Mouse (Mus musculus) C2C12 (cell line): ENCODE measurements around the gene Cubn. TPM values are rescaled to one million over a fixed set of nuclear protein-coding genes. Genes with fewer than 3 reads are reported as not detected.

ENCODE experiments used
- H3K27me3 ChIP-seq: one replicate; pipeline ENCODE4 v1.6.1; 2011; ENCODE audit not compliant: control insufficient read depth, insufficient read depth, insufficient read length
- H3K36me3 ChIP-seq: one replicate; pipeline ENCODE4 v1.6.1; 2011; ENCODE audit not compliant: control insufficient read depth, insufficient read depth
- H3K4me3 ChIP-seq: one replicate; pipeline ENCODE4 v1.5.1; 2011; ENCODE audit warnings: mild to moderate bottlenecking, control low read depth; ENCODE audit not compliant: poor library complexity, insufficient read depth, severe bottlenecking
- H3K79me2 ChIP-seq: one replicate; pipeline ENCODE4 v1.6.1; 2011; ENCODE audit not compliant: control insufficient read depth, insufficient read depth
- H3K79me3 ChIP-seq: one replicate; pipeline ENCODE4 v1.6.1; 2011; ENCODE audit warnings: low read depth, control low read depth
- H3ac ChIP-seq: one replicate; pipeline ENCODE3; 2011; ENCODE audit warnings: low read depth; ENCODE audit not compliant: control insufficient read depth, insufficient read length
- CEBPB ChIP-seq: IDR thresholded peaks from one replicate; pipeline ENCODE4 v1.6.1; 2011; ENCODE audit warnings: low read depth, mild to moderate bottlenecking, control low read depth, moderate library complexity
- CTCF ChIP-seq: IDR thresholded peaks from one replicate; pipeline ENCODE4 v1.5.1; 2011; ENCODE audit not compliant: control insufficient read depth, insufficient read depth, insufficient read length
- FOSL1 ChIP-seq: IDR thresholded peaks from one replicate; pipeline ENCODE4 v1.8.0; 2011; ENCODE audit warnings: mild to moderate bottlenecking, low read length; ENCODE audit not compliant: poor library complexity, insufficient read depth, severe bottlenecking
- MAX ChIP-seq: IDR thresholded peaks from one replicate; pipeline ENCODE4 v1.6.1; 2011; ENCODE audit warnings: mild to moderate bottlenecking, control low read depth
- MYOD1 ChIP-seq: IDR thresholded peaks from one replicate; pipeline ENCODE4 v1.6.1; 2011; ENCODE audit warnings: low read depth; ENCODE audit not compliant: control insufficient read depth, insufficient read length
- MYOG ChIP-seq: IDR thresholded peaks from one replicate; pipeline ENCODE4 v1.6.1; 2011; ENCODE audit not compliant: control insufficient read depth, insufficient read length; ENCODE audit errors: extremely low read depth
- USF1 ChIP-seq: IDR thresholded peaks from one replicate; pipeline ENCODE4 v1.6.1; 2011; ENCODE audit warnings: low read depth, mild to moderate bottlenecking, control low read depth, moderate library complexity
- polyA plus RNA-seq: library from polyadenylated mRNA; unstranded; fragments of >200 nt; fragmentation: generic; extraction: Trizol; gene quantifications from one replicate; pipeline ENCODE4 v1.2.1, GENCODE M21; 2012; ENCODE audit warnings: missing spikeins

Cubn gene
- polyA plus RNA-seq, 1 experiment = 0.36 TPM

DNA sequence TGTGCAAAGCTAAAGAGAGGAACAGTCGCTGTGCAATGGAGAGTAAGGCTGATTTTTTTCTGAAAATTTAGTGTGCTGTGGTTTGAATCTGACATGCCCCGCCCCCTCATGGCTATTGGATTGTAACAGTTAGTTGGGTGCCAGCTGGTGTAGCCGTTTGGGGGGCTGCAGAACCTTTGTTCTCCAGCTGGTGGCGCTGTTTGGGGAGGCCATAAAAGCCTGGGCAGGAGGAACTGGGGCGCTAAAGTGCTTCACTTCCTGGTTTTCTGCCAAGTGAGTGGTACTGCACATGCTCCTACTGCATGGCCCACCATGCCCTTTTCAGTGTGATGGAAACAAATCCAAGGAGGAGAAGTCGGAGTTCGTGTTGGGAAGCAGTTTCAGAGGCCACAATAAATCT lies 215.7 kb downstream of the Cubn start:
- H3K79me2 ChIP-seq = peaks cover under 1% of the 10 kb centered on the region
- H3ac ChIP-seq = no peak overlapping the region
- H3K4me3 ChIP-seq = no peak overlapping the region
- no peak for TF ChIP-seq MYOD1
- TF ChIP-seq USF1 = no peak
- no peak for TF ChIP-seq MYOG
- no peak for TF ChIP-seq FOSL1
- no peak for TF ChIP-seq MAX
- no peak for TF ChIP-seq CEBPB
- TF ChIP-seq CTCF = no peak
- no peaks in the 10 kb centered on the region for H3K36me3 ChIP-seq
- H3K27me3 ChIP-seq = no peaks in the 10 kb centered on the region
- H3K79me3 ChIP-seq = no peaks in the 10 kb centered on the region

DNA sequence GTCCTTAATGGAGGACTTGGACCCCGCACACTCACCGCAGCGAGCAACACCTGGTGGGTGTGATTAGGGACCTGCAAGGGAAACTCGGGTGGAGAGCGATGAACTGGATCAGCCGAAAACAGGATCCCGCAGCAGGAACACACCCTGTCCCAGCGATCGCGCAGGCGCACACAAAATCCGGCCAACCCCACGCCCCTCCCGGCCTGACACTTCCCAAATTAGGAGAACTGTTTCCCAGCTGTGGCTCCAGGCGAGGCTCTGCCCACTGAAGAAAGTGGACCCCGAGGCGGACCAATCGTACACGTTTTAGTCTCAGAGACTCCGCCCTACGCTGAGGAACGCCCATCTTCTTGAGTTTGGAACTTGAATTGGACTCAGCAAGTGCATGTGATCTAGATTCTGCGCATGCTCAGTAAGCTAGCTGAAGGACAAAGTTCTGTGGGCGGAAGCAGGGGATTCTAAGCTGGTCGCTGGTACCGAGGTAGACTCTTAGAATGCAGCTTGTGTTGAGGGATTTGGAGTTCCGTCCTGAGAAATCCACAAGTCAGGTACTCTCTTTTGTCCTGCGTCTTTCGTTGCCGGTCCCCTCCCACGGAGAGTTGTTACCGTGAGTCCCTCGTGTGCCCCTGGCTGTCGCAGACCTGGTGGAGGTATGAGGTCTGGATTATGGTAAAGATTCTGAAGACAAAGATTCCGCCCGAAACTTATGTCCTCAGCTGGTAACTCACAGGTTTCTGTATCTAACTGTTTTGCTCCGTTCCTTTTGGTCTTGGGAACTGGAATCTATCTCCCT lies 220.3 kb downstream of the Cubn start, which contains the start of gene Rsu1:
Rsu1 (minus strand) TSS at position 251 of the 793 bp plus-strand sequence.
- peaks cover 14% of the 10 kb centered on the region for H3K36me3 ChIP-seq
- no peaks in the 10 kb centered on the region for H3K27me3 ChIP-seq

DNA sequence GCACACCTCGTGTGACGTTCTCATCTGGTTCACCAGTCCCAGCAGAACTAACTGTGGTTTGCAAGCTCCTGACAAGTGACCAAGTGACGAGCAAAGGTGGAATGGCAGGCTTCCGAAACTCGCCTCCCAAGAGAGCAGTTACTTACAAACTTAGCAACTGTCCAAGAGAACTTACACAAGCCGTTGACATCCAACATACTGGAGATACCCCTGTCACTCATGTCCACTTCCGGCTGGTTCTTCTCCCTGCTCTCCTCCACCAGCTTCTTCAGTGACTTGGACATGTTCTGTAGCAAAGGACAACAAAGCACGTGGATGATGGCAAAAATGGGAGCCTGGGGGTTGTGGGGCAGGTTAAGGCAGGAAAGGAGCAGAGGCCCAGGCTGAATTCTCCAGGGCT lies 220.9 kb downstream of the Cubn start:
- TF ChIP-seq MAX = peak; percentile 27
- no peak for TF ChIP-seq USF1
- H3K79me3 ChIP-seq = peaks cover 10% of the 10 kb centered on the region
- peaks cover 14% of the 10 kb centered on the region for H3K36me3 ChIP-seq
- no peaks in the 10 kb centered on the region for H3K27me3 ChIP-seq
- peaks cover 17% of the 10 kb centered on the region for H3K79me2 ChIP-seq
- H3ac ChIP-seq = peak overlapping the region; percentile 83
- peak overlapping the region; percentile 45 for H3K4me3 ChIP-seq

More for the DNA sequence above, 220.3 kb downstream of the Cubn start, which contains the start of gene Rsu1:
- Histone ChIP-seq H3K4me3 (peak within 1 kb of the TSS; percentile 47), H3K79me3 (peaks cover 10% of the 10 kb centered on the region), H3K79me2 (peaks cover 14% of the 10 kb centered on the region), H3ac (peak within 1 kb of the TSS; percentile 83)
- TF ChIP-seq MYOD1 = no peak
- TF ChIP-seq USF1 = peak; percentile 97

DNA sequence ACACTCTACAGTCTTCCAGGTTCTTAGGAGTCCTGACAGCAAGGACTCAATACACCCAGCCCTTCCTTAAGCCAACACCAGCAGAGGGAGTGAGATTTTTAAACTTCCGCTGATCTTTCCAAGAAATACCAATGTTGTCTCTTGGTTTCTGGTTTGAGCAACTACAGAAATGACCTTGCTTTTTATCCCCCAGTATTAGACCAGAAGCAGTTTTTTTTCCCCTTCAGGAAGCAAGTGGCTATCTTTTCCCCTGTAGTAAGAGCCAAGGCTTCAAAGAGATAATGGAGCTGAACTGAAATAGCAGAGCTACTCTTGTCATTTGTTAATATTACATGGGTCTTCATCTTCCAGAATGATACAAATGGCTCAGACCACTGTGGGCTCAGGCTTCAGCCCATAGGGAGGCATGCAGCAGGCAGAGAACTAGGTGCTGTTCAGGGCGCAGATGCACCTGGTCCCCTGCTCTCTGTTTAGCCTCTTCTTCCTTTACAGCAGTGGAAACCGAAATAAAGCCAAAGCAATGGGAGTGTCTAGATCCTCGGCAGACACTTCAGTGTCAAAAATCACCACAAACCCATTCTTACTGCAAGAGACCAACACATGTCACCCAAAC lies 222.8 kb downstream of the Cubn start:
- peaks cover 35% of the 10 kb centered on the region for H3K79me2 ChIP-seq
- H3K27me3 ChIP-seq = no peaks in the 10 kb centered on the region
- no peak overlapping the region for H3ac ChIP-seq
- TF ChIP-seq FOSL1 = no peak
- H3K4me3 ChIP-seq = no peak overlapping the region
- H3K36me3 ChIP-seq = peaks cover 19% of the 10 kb centered on the region
- H3K79me3 ChIP-seq = peaks cover 17% of the 10 kb centered on the region

DNA sequence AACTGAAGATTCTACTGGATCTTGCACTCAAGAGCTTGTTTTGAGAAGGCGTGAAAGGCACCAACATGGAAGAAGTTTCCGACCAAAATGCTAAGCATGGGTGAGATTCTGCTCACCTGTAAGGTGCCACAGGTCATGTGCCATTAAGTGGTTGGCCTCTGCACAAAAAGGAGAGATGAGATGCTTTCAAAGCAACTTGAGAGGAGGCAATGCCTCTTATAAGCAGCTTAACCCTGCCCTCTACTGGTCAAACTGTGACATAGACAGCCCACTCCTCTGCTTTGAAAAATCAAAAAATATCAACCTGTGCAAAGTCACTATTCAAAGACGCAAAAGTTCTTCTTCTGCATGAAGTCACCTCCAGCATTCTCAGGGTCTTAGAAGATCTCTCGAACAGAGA lies 226.7 kb downstream of the Cubn start:
- Histone ChIP-seq H3K79me2 (peaks cover 52% of the 10 kb centered on the region), H3K4me3 (no peak overlapping the region), H3K27me3 (no peaks in the 10 kb centered on the region), H3K36me3 (peaks cover 32% of the 10 kb centered on the region), H3K79me3 (peaks cover 15% of the 10 kb centered on the region), H3ac (no peak overlapping the region)
- no peak for TF ChIP-seq FOSL1
- TF ChIP-seq CTCF = peak; percentile 57

DNA sequence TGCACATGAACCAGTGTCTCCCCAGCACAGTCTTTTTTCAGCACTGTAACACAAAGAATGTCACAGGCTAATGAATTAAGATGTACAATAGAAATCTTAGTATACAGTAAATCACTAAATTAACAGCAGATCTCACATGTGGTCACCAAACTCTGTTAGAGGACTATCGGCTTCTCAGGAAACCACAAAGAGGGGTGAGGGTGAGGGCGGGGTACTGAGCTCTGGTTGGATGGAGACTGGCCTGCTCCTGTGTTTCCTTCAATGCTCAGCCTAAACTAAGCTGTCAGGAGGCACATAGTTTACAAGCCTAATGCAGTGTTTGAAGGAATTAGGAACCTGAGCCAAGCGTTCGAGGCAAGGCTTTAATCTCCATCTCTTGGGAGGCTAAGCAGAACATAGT lies 228.5 kb downstream of the Cubn start:
- H3K79me3 ChIP-seq = peaks cover 8% of the 10 kb centered on the region
- no peak for TF ChIP-seq MAX
- TF ChIP-seq USF1 = no peak
- TF ChIP-seq MYOG = no peak
- no peak for TF ChIP-seq CTCF
- TF ChIP-seq FOSL1 = no peak
- TF ChIP-seq CEBPB = no peak
- no peak for TF ChIP-seq MYOD1
- H3K79me2 ChIP-seq = peaks cover 49% of the 10 kb centered on the region

More for the DNA sequence above, 228.5 kb downstream of the Cubn start:
- peaks cover 37% of the 10 kb centered on the region for H3K36me3 ChIP-seq
- no peaks in the 10 kb centered on the region for H3K27me3 ChIP-seq
- H3K4me3 ChIP-seq = no peak overlapping the region
- H3ac ChIP-seq = no peak overlapping the region
